Mouse (Mus musculus) ovary, postnatal 36 days (tissue): ENCODE results near the gene Lama5.
"Not testable (repeated sequence)": the region's sequence is repeated elsewhere in the genome, so short reads cannot be mapped to it uniquely, and the experiment has no call there.

ENCODE experiments used
- DNase-seq: peaks from one replicate; pipeline ENCODE4 v3.0.0; 2022; ENCODE audit warnings: low spot score, mixed read lengths

Gene Lama5

DNA sequence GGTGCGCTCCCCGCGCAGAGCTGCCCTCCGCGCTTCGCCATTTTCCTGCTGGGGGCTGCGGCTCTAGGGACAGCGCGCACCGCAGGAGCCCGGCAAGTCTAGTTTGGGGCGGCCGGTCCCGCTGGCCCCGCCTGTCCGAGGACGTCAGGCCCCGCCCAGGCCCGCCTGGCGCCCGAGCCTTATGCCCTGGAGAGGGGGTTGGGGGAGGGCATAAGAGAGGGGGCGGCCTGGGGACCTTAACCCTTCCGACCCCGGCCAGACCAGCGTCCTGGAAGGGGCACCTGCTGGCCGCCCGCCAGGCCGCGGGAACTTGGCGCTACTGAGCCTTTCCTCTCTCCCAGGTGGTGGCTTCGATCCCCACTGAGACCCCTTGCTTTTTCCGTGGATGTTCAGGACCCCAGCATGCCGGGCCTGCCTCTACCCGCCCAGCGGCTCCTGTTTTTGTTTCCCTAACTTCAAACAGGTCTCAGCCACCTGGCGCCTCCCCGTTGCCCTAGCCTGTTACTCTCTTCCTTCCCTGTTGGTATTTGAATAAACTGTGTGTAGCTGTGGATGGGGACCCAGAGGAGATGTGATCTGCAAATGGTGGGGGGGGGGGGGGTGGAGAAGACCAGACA is at the start of gene Lama5:
Gene Lama5, minus strand, starts transcription at position 98 of the 617 bp plus-strand sequence.
- DNase-seq = peak; percentile 72

DNA sequence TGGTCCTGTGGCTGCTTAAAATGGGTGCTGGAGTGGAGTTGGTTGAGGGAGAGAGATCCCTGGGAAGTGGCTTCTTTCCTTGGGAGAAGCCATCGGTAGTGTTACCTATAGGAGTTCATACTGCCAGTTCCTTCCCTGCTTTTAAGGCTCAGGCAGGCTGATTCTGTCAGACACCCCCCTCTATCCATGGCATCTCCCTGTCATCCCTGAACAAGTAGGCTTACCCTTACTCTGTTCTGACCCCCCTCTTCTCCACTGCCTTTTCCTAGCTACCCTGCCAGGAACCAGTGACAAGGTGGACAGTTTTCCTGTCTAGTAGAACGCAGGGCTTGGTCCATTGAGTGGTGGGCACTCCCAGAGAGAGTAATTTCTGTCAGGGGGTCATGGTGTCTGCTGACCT is 48.9 kb upstream of the Lama5 start:
- DNase-seq = no peak

DNA sequence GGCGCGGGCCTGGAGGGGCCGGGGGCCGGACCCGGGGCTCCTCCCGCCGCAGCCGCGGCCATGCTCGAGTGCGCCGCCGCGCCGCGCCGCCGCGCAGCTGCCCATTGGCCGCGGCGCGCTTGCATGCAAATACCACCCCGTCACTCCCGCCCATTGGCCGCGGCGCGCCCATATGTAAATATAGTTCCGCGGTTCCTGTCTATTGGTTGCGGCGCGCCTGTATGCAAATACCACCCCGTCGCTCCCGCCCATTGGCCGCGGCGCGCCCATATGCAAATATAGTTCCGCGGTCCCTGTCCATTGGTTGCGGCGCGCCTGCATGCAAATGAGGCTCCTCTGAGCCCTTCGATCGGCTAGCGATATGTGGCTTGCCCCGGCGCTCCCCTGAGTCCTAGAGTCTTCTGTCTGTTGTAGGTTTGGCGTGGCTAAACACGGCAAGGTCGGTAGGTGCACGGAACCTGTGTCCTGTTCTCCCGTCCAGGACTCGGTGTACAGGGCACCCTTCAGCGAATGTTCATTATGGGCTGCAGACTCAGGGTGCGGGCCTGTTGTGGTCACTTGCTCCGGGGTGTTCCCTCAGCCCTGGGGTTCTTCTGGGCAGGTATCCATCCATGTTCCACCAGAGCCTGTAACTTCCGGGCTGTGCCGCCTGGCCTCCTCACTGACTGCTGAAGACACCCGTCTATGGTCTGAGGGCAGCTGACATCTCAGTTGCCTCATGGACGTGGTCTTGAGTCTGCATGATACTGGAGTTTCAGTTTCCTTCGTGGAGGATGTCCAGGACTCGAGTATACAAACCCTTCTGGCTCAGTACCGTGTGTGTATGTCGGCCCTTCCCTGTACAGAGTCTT is 48.0 kb upstream of the Lama5 start, which contains the start of gene Cables2:
Gene Cables2, minus strand, starts transcription at position 103 of the 851 bp plus-strand sequence.
- peak; percentile 90 for DNase-seq

GRCm38 (mm10) chr2:180272884-180273321 is 47.2 kb upstream of the Lama5 start:
- no peak for DNase-seq

DNA sequence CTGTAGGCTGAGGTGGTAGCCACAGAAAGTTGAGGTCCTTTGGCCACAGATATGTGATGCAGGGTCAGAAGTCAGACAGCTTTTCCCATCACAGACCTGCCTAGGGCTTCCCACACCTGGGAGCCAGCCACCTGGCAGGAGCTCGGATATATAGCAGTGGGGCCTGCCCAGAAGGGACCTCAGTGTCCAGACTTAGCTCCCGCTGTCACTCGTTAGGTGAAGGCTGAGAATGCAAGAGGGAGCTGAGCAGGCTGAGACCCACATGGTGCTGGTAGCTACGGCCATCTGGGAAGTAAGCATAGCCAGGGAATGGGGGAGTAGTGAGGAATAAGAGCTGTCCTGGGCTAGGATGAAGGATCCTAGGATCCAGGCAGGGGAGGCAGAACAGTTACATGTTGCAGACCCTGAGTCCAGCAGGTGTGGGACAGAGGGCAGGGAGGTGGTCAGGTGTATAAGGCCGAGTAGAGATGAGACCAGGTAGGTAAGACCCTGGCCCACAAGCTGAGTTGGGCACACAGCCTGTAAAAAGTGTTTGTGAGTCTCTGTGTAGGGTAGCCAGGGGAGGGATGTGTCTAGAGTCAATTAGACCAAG is 46.2 kb upstream of the Lama5 start:
- no peak for DNase-seq

GRCm38 (mm10) chr2:180270537-180271255 is 45.0 kb upstream of the Lama5 start:
- no peak for DNase-seq

GRCm38 (mm10) chr2:180269329-180269728 is 43.7 kb upstream of the Lama5 start:
- no peak for DNase-seq

GRCm38 (mm10) chr2:180267955-180268354 is 42.3 kb upstream of the Lama5 start:
- no peak for DNase-seq

DNA sequence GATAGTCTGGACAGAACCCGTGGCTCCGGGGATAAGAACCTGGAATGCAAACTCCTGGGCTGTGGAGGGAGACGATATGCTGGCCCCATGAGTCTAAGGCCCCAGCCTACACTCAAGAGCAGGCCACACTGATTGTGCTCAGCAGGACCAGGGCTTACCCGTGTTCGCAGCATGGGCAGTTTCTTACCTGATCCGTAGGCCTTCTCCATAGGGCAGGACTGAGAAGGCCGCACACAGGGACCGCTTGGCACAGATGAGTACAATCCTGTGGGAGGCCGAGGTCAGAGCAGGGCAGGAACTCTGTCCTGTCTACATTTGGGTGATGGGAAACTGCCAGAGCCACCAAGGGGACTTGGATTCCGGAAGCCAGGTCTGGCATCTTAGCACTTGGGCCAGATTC is 37.2 kb upstream of the Lama5 start:
- no peak for DNase-seq

GRCm38 (mm10) chr2:180262441-180262840 is 36.8 kb upstream of the Lama5 start:
- DNase-seq = no peak

GRCm38 (mm10) chr2:180261901-180262300 is 36.2 kb upstream of the Lama5 start:
- no peak for DNase-seq

DNA sequence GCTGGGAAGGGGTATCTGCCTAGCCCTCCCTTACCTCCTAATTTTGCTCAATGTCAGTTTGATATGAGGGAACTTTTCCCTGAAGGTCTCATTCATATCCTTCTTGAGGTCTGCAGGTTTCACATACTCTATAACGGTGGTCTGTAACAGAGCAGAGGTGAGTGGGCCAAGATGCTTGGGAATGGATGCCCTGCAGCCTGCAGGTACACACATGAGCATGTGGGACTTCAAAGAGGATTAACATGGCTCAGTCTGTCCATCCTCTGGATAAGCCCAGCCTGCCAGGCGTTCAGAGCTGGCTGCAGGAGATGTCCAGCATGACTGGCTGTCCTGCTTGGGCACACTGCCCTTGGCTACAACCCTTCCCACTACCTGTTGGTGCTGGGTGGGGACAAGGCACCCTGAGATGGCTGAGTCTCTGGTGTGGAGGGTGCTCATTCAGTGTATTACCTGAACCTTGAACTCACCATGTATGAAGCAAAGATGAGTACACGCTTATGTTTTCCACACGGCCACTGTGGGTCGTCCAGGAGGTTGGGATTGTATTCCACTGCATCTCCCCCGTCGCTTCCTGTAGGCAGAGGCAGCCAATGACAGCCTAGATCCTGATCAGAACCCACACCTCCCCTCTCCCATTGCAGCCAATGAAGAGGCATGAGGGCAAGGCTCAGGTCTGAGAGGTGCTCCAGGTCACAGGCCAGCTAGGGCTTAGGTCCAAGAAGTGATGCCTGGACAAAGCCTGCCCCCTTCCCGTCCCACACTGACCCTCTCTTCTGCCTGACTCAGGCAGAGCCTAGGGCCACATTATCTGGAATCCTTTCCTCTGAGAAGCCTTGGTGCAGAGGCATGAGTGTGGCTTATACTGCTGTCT is 35.2 kb upstream of the Lama5 start:
- DNase-seq = no peak

- not testable (repeated sequence) for DNase-seq
Measured at GRCm38 (mm10) chr2:180259826-180260609, 34.4 kb upstream of the Lama5 start.

DNA sequence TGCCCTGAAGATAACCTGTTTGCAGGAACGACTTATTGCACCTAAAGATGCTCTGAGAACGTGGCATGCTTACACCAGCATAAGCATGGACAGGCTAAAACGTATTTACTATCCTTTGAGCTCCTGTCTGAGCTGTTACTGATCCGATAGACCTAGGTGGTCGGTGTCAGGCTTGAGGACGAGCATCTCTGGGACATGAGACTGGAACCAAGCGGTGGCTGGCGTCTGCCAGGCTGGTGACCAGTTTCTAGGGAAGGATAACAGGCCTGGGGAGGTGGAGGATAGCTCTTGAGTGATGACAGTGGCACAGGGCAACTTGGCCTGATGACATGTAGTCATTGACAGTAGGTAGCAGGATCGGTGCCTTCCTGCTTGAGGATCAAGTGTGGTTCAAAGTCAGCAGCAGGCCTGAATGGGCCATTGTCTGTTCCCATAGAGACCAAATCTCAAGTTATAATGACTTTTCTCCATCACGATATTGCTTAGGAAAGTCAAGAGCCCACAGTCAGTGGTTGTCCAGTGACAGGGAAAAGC is 33.4 kb upstream of the Lama5 start:
- not testable (repeated sequence) for DNase-seq

GRCm38 (mm10) chr2:180257963-180258865 is 32.6 kb upstream of the Lama5 start:
- no peak for DNase-seq

DNA sequence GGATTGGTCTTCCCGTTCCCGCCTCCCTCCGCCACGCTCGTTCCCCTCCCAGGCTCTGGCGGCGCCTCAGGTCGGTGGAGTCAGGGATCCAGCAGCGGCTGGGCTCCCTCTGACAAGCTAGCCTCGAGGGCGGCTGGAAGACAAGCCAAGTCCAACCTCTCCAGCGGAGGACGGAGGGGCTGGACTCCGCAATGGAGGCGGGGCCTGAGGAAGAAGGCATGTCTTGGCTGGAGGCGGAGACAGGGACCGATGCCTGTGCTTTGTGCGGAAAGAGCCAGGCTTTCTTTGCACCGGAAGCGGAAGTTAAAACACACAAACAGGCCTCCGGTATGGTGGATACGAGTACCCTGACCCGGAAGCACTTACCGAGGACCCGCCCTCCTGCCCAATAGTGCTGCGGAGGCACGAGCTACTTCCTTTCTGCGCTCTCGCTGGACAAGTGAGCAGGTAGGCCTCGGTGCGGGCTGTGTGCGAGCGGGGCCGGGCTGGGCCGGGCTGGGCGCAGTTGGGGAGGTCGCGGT is 31.4 kb upstream of the Lama5 start, which contains the start of gene Rps21:
Gene Rps21, plus strand, starts transcription at position 377 of the 521 bp plus-strand sequence.
- DNase-seq = peak; percentile 96

DNA sequence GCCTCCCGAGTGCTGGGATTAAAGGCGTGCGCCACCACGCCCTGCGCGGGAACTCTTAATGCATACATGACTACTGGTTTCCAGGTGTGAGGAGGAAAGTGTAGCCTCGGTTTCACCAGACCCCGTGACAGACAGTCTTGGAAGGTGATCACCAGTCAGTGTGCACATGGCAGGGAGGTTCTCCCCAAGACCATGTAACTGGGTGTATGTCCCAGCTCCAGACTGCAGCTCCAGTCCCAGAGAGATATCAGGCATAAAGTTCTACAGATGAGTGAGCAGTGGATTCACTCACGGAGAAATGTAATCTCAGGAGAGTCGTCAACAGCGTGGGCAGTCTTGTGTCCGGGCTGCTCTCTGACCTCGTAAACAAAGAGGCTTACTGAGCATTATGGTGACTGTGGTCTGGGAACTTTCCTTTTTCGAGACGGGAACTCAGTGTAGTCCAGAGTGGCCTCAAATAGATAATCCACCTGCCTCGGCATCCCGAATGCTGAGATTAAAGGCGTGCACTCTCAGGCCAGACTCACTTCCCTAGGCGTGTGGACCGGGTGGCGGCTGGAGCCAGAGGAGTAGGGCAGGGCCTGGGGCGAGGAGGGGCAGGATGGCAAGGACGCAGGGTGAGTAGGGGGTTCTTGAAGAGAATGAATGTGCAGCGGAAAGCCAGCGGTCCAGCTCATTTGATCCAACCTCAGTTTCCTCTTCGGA is 30.8 kb upstream of the Lama5 start:
- DNase-seq = no peak

DNA sequence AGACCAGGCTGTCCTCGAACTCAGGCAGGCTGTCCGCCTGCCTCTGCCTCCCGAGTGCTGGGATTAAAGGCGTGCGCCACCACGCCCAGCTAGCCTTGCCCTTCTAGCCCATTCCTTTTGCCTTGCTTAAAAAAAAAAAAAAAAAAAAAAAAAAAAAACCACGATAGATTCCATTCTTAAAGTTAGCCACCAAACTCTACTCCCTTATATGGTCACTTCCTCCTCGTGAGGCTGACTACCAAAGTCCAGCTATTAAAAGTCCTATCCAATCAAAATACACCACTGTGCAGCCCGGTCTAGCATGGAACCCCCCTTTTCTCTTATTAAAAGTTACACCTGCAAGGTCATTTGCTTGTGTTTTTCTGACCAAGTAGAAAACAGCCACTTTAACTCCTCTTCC is 30.0 kb upstream of the Lama5 start:
- DNase-seq = no peak
